ENCODE assay signal across 15 mouse cellular contexts in the genomic region with DNA sequence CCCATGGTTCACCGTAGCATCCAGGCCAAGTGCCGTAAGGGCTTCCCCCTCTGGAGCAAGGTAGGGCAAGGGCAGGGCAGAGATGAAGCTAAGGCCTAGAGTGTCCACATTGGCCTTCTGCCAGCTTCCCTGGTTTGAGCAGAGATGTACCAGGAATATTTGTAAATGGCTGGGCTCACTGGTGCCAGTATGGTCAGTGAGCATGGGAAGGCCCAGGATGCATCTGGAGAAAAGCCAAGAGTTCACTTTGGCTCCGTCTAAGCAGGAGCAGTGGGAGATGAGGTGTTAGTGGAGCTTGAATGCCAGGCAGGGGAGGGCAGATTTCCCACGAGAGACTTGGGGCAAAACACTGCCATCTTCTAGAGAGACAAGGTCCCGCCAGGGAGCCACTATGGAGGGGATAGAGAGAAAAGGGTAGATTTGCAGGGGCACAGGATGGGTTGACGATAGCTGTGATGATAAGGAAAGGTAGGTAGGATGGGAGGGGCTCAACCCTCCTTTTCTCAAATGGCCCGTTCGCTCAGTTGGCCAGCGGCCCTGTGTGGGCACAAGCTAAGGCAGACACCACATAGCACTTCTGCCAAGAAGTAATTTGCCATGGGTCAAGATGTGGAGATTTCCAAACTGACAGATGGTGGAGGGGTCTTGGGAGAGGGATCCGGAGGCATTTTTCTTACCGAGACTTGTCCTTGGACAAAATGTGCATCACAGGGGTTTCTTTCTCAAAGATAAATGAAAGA.
DNase-seq lines count a peak whose midpoint lies in the region; ATAC-seq lines count a peak whose summit lies in the region.
"Had no signal": no experiment of that assay in that cellular context is flagged by ENCODE, and none has a peak within 500 bp of the region (broad histone marks: within the 10 kb centered on the region; RNA-seq: fewer than 3 reads in every experiment).

No protein-coding gene starts in this region.

- DNase-seq in kidney, adult 11 months: peak; percentile 33
- DNase-seq in kidney, adult 18-20 months: no peak
- peak; percentile 90 to 95 for DNase-seq in cerebellum, postnatal 14 days
- DNase-seq in embryo, embryonic 10 days (ENCODE audit: low spot score): no peak
- no peak for DNase-seq in MN1 (ENCODE audit: low spot score)
- DNase-seq: adrenal gland, postnatal 36 days; gastrocnemius, postnatal 36 days; thymus, adult 2 months had no signal

- no peak overlapping the region for H3K4me2 ChIP-seq in neural tube, embryonic 13.5 days
- no peak overlapping the region for H3K4me2 ChIP-seq in neural tube, embryonic 15.5 days
- H3K4me2 ChIP-seq: heart, embryonic 11.5 days; limb, embryonic 13.5 days had no signal

- peak; percentile 28; the same call in 1 of the 2 replicates for ATAC-seq in neural tube, embryonic 13.5 days (ENCODE audit: low read depth)
- no peak for ATAC-seq in neural tube, embryonic 15.5 days (ENCODE audit: low FRiP score)

- no peaks in the 10 kb centered on the region for H3K27me3 ChIP-seq in neural tube, embryonic 13.5 days
- no peaks in the 10 kb centered on the region for H3K27me3 ChIP-seq in neural tube, embryonic 15.5 days (replicated peaks)

- no peak overlapping the region for H3K9ac ChIP-seq in neural tube, embryonic 13.5 days
- H3K9ac ChIP-seq in neural tube, embryonic 15.5 days (replicated peaks): no peak overlapping the region
- H3K9ac ChIP-seq: limb, embryonic 13.5 days had no signal

- peaks cover 15% of the 10 kb centered on the region for H3K4me1 ChIP-seq in neural tube, embryonic 13.5 days (replicated peaks)
- peaks cover 10% of the 10 kb centered on the region for H3K4me1 ChIP-seq in neural tube, embryonic 15.5 days
- H3K4me1 ChIP-seq: limb, embryonic 13.5 days had no signal

- no peaks in the 10 kb centered on the region for H3K9me3 ChIP-seq in neural tube, embryonic 13.5 days
- H3K9me3 ChIP-seq in neural tube, embryonic 15.5 days (replicated peaks): no peaks in the 10 kb centered on the region
- H3K9me3 ChIP-seq: G1E; limb, embryonic 13.5 days had no signal

- WGBS in neural tube, embryonic 13.5 days: 78% methylated on average over 11 of the region's 11 CpGs
- WGBS in neural tube, embryonic 15.5 days: 72% methylated on average over 11 of the region's 11 CpGs

- no peaks in the 10 kb centered on the region for H3K36me3 ChIP-seq in neural tube, embryonic 13.5 days
- no peaks in the 10 kb centered on the region for H3K36me3 ChIP-seq in neural tube, embryonic 15.5 days
- H3K36me3 ChIP-seq: G1E; limb, embryonic 13.5 days had no signal

- no peak overlapping the region for H3K4me3 ChIP-seq in neural tube, embryonic 13.5 days
- H3K4me3 ChIP-seq in neural tube, embryonic 15.5 days (replicated peaks): no peak overlapping the region
- H3K4me3 ChIP-seq: limb, embryonic 13.5 days; myocyte had no signal

- H3K27ac ChIP-seq in neural tube, embryonic 13.5 days (replicated peaks): no peak overlapping the region
- H3K27ac ChIP-seq in neural tube, embryonic 15.5 days (replicated peaks): no peak overlapping the region
- H3K27ac ChIP-seq: limb, embryonic 13.5 days; macrophage had no signal

Comparison
In these comparisons a context has a peak if more than half of its experiments do, and no peak if none do; other contexts are left out.
1. DNase-seq: peak in kidney, adult 11 months (single experiment) and cerebellum, postnatal 14 days (2 of 2); none in kidney, adult 18-20 months (single experiment), embryo, embryonic 10 days (single experiment) and MN1 (single experiment).